ENCODE assay signal across 9 mouse cellular contexts in genomic region chr5:7345011-7345389, GRCm38 (mm10). TPM values are rescaled to one million over a fixed set of nuclear protein-coding genes. Genes with fewer than 3 reads are reported as not detected.
A peak's percentile ranks its signal among the peaks of the same experiment; 100 is the strongest.
DNase-seq lines count a peak whose midpoint lies in the region; ATAC-seq and TF ChIP-seq lines count a peak whose summit lies in the region.
"Had no signal": no experiment of that assay in that cellular context is flagged by ENCODE, and none has a peak within 500 bp of the region (broad histone marks: within the 10 kb centered on the region; RNA-seq: fewer than 3 reads in every experiment).

No protein-coding gene starts in this region.

- TF ChIP-seq CTCF in lung, adult 2 months (IDR thresholded peaks at IDR 0.05; ENCODE audit: insufficient read depth, low read length) = no peak

- ATAC-seq in forebrain, embryonic 11.5 days (replicated peaks; ENCODE audit: low FRiP score) = peak; percentile 67; the same call in 1 of the 2 replicates
- peak; percentile 60 for ATAC-seq in neural tube, embryonic 15.5 days (ENCODE audit: low FRiP score)
- ATAC-seq: activated CD4-positive, CD25-positive, alpha-beta regulatory T cell, adult 4 months had no signal

- WGBS in lung, adult 2 months = 1% methylated on average over 11 of the region's 11 CpGs
- WGBS in forebrain, embryonic 11.5 days = 0% methylated on average over 11 of the region's 11 CpGs
- 1% methylated on average over 11 of the region's 11 CpGs for WGBS in limb, embryonic 10.5 days
- under 1% methylated on average over 11 of the region's 11 CpGs for WGBS in neural tube, embryonic 15.5 days

- peak overlapping the region; percentile 35 for H3K4me3 ChIP-seq in lung, adult 2 months (replicated peaks; ENCODE audit: extremely low read depth, low read depth, low read length)
- peak overlapping the region; percentile 58 for H3K4me3 ChIP-seq in forebrain, embryonic 11.5 days (ENCODE audit: low read depth, low read length)
- H3K4me3 ChIP-seq in limb, embryonic 10.5 days = peak overlapping the region; percentile 66
- H3K4me3 ChIP-seq in neural tube, embryonic 15.5 days (replicated peaks) = peak overlapping the region; percentile 73

- H3K9ac ChIP-seq in forebrain, embryonic 11.5 days (ENCODE audit: low read length) = peak overlapping the region; percentile 64
- H3K9ac ChIP-seq in neural tube, embryonic 15.5 days (replicated peaks) = peak overlapping the region; percentile 65

- no peak overlapping the region for H3K27ac ChIP-seq in forebrain, embryonic 11.5 days (ENCODE audit: low read depth, low read length)
- no peak overlapping the region for H3K27ac ChIP-seq in limb, embryonic 10.5 days
- H3K27ac ChIP-seq in neural tube, embryonic 15.5 days (replicated peaks) = peak overlapping the region; percentile 76

- H3K4me1 ChIP-seq in lung, adult 2 months (ENCODE audit: control insufficient read depth, insufficient read depth, low read length) = no peaks in the 10 kb centered on the region
- H3K4me1 ChIP-seq in forebrain, embryonic 11.5 days (replicated peaks; ENCODE audit: control insufficient read depth, insufficient read depth, low read length) = no peaks in the 10 kb centered on the region
- peaks cover 9% of the 10 kb centered on the region; the same call in 1 of the 2 replicates for H3K4me1 ChIP-seq in limb, embryonic 10.5 days
- H3K4me1 ChIP-seq in neural tube, embryonic 15.5 days = peaks cover 9% of the 10 kb centered on the region

- TF ChIP-seq POLR2A in lung, adult 2 months (IDR thresholded peaks at IDR 0.05; ENCODE audit: borderline replicate concordance, extremely low read depth, low read depth, low read length) = no peak

- H3K27me3 ChIP-seq in forebrain, embryonic 11.5 days (ENCODE audit: control insufficient read depth, insufficient read depth, low read length) = no peaks in the 10 kb centered on the region
- peaks cover 6% of the 10 kb centered on the region; the same call in 1 of the 2 replicates for H3K27me3 ChIP-seq in limb, embryonic 10.5 days (ENCODE audit: low read depth, poor library complexity, severe bottlenecking)
- H3K27me3 ChIP-seq in neural tube, embryonic 15.5 days (replicated peaks) = no peaks in the 10 kb centered on the region

- H3K4me2 ChIP-seq in forebrain, embryonic 11.5 days (ENCODE audit: low read depth, low read length, severe bottlenecking) = peak overlapping the region; percentile 95
- H3K4me2 ChIP-seq in neural tube, embryonic 15.5 days = peak overlapping the region; percentile 94

- no peaks in the 10 kb centered on the region for H3K9me3 ChIP-seq in forebrain, embryonic 11.5 days (ENCODE audit: control insufficient read depth, low read length)
- no peaks in the 10 kb centered on the region for H3K9me3 ChIP-seq in limb, embryonic 10.5 days (replicated peaks)
- H3K9me3 ChIP-seq in neural tube, embryonic 15.5 days (replicated peaks) = no peaks in the 10 kb centered on the region

- H3K36me3 ChIP-seq in forebrain, embryonic 11.5 days (ENCODE audit: control insufficient read depth, insufficient read depth, low read length) = no peaks in the 10 kb centered on the region
- no peaks in the 10 kb centered on the region for H3K36me3 ChIP-seq in limb, embryonic 10.5 days
- H3K36me3 ChIP-seq in neural tube, embryonic 15.5 days = no peaks in the 10 kb centered on the region

- no peak for DNase-seq in lung, adult 2 months
- no peak for DNase-seq in lung, postnatal 10 days
- no peak for DNase-seq in forebrain, embryonic 11.5 days (ENCODE audit: low spot score)
- no peak for DNase-seq in limb, embryonic 10.5 days (ENCODE audit: low spot score)
- DNase-seq in right cerebral cortex, postnatal 10 days (ENCODE audit: low spot score in 2 of 2) = no peak
- DNase-seq in spleen, adult 12 weeks (ENCODE audit: low spot score) = no peak
- DNase-seq in cerebellum, adult 11 months = no peak

RNA-seq across cellular contexts. Expression of gene Zfp804b, which starts 0.4 kb away (rescaled TPM):
- not detected in 2 replicates for polyA plus RNA-seq in lung, adult 2 months (2012; rRNA removed)
- 0.29 and 0.35 TPM in 2 replicates for polyA plus RNA-seq in forebrain, embryonic 11.5 days (2014; fragmentation: Nextera tagmentation; extraction: Ambion mirVana)
- 0.11 TPM in 1 of 2 replicates, not detected in the other for polyA plus RNA-seq in limb, embryonic 10.5 days (2016; fragmentation: Nextera tagmentation; extraction: Ambion mirVana)
- polyA plus RNA-seq in neural tube, embryonic 15.5 days (2015; fragmentation: Nextera tagmentation; extraction: Ambion mirVana) = 3.8 and 4.1 TPM in 2 replicates
- polyA plus RNA-seq: activated CD4-positive, CD25-positive, alpha-beta regulatory T cell, adult 4 months had no signal

RNA-seq across cellular contexts. Expression of gene Tex47, which starts 41.1 kb away (rescaled TPM):
- polyA plus RNA-seq in lung, adult 2 months (2012; rRNA removed) = not detected in 2 replicates
- polyA plus RNA-seq in forebrain, embryonic 11.5 days (2014; fragmentation: Nextera tagmentation; extraction: Ambion mirVana) = 0.19 TPM in 1 of 2 replicates, not detected in the other
- not detected in 2 replicates for polyA plus RNA-seq in limb, embryonic 10.5 days (2016; fragmentation: Nextera tagmentation; extraction: Ambion mirVana)
- 0.97 and 1.5 TPM in 2 replicates for polyA plus RNA-seq in neural tube, embryonic 15.5 days (2015; fragmentation: Nextera tagmentation; extraction: Ambion mirVana)
- polyA plus RNA-seq: activated CD4-positive, CD25-positive, alpha-beta regulatory T cell, adult 4 months had no signal
